Mouse (Mus musculus) embryonic facial prominence, embryonic 13.5 days (tissue): ENCODE measurements at regions not wholly inside any gene's neighbourhood (a gene's known extent, or its start where the extent isn't known, plus 50 kb on each side); places are given as distances from the start of the nearest gene placed in this dataset.

Source experiments
- ATAC-seq: fragments of 200-750 bp; cut with Nextera tagmentation; 2 replicates; pipeline ENCODE4 v1.8.0; 2017; ENCODE audit warnings: low read depth; ENCODE audit not compliant: insufficient number of reproducible peaks, insufficient read depth, low FRiP score, low TSS enrichment
- H3K27ac ChIP-seq: fragments of 300-500 bp; sonication (generic); 2 replicates; pipeline ENCODE4 v1.5.1; 2015; ENCODE audit warnings: moderate library complexity, mild to moderate bottlenecking, inconsistent platforms
- H3K27me3 ChIP-seq: fragments of 300-500 bp; sonication (generic); 2 replicates; pipeline ENCODE4 v1.6.1; 2015; ENCODE audit warnings: mild to moderate bottlenecking, inconsistent platforms
- H3K36me3 ChIP-seq: fragments of 300-500 bp; sonication (generic); 2 replicates; pipeline ENCODE4 v1.6.1; 2015; ENCODE audit warnings: mild to moderate bottlenecking, inconsistent platforms
- H3K4me1 ChIP-seq: fragments of 300-500 bp; sonication (generic); 2 replicates; pipeline ENCODE4 v1.6.1; 2015; ENCODE audit warnings: inconsistent platforms
- H3K4me2 ChIP-seq: fragments of 300-500 bp; sonication (generic); 2 replicates; pipeline ENCODE4 v1.6.1; 2015; ENCODE audit warnings: moderate library complexity, mild to moderate bottlenecking, inconsistent platforms
- H3K4me3 ChIP-seq: fragments of 300-500 bp; sonication (generic); 2 replicates; pipeline ENCODE4 v1.5.1; 2015; ENCODE audit warnings: mild to moderate bottlenecking, inconsistent platforms
- H3K9ac ChIP-seq: fragments of 300-500 bp; sonication (generic); 2 replicates; pipeline ENCODE4 v1.6.1; 2015; ENCODE audit warnings: mild to moderate bottlenecking, inconsistent platforms
- H3K9me3 ChIP-seq: fragments of 300-500 bp; sonication (generic); 2 replicates; pipeline ENCODE4 v1.6.1; 2016; ENCODE audit warnings: inconsistent platforms
- WGBS: fragments of 180-500 bp; shearing (Covaris S2); methylation state at CpG from one replicate; pipeline ENCODE4 v1.1.7; 2015; ENCODE audit warnings: mixed read lengths; 5-methylcytosine and 5-hydroxymethylcytosine counted together

- Histone ChIP-seq H3K36me3 (no peaks in the 10 kb centered on the region), H3K27me3 (no peaks in the 10 kb centered on the region), H3K4me2 (no peak overlapping the region), H3K9ac (no peak overlapping the region), H3K4me3 (no peak overlapping the region), H3K27ac (no peak overlapping the region), H3K9me3 (no peaks in the 10 kb centered on the region), H3K4me1 (no peaks in the 10 kb centered on the region)
- WGBS = 96% methylated on average over 1 of the region's 1 CpGs
- ATAC-seq = no peak
These were observed 137.3 kb upstream of the Irx4 start for GRCm38 (mm10) chr13:73122945-73123344.

GRCm38 (mm10) chr13:73131270-73131669, 129.0 kb upstream of the Irx4 start:
- H3K9me3 ChIP-seq = no peaks in the 10 kb centered on the region
- ATAC-seq = no peak
- H3K4me2 ChIP-seq = no peak overlapping the region
- H3K27me3 ChIP-seq = no peaks in the 10 kb centered on the region
- H3K27ac ChIP-seq = no peak overlapping the region
- 38% methylated on average over 6 of the region's 6 CpGs for WGBS
- H3K36me3 ChIP-seq = no peaks in the 10 kb centered on the region
- H3K9ac ChIP-seq = no peak overlapping the region
- H3K4me1 ChIP-seq = 0 out of 2 replicates have a peak, but pooled peaks cover 3% of the 10 kb centered on the region
- no peak overlapping the region for H3K4me3 ChIP-seq

GRCm38 (mm10) chr13:73132746-73133145, 127.5 kb upstream of the Irx4 start:
- Histone ChIP-seq H3K36me3 (no peaks in the 10 kb centered on the region), H3K4me2 (no peak overlapping the region), H3K4me1 (0 out of 2 replicates have a peak, but pooled peaks cover 3% of the 10 kb centered on the region), H3K27me3 (no peaks in the 10 kb centered on the region), H3K9ac (no peak overlapping the region), H3K4me3 (no peak overlapping the region), H3K27ac (0 out of 2 replicates have a peak overlapping the region, but pooled peaks have one; percentile 3), H3K9me3 (peaks cover 4% of the 10 kb centered on the region)
- no peak for ATAC-seq
- WGBS = 52% methylated on average over 6 of the region's 6 CpGs

- no peak overlapping the region for H3K27ac ChIP-seq
These were observed 125.3 kb upstream of the Irx4 start for GRCm38 (mm10) chr13:73134929-73135328.

GRCm38 (mm10) chr13:73141302-73141701, 119.0 kb upstream of the Irx4 start:
- Histone ChIP-seq H3K27ac (no peak overlapping the region), H3K4me3 (no peak overlapping the region), H3K36me3 (no peaks in the 10 kb centered on the region), H3K4me2 (no peak overlapping the region), H3K9me3 (peaks cover 4% of the 10 kb centered on the region), H3K4me1 (no peaks in the 10 kb centered on the region), H3K9ac (no peak overlapping the region), H3K27me3 (no peaks in the 10 kb centered on the region)
- no peak for ATAC-seq
- WGBS = 96% methylated on average over 2 of the region's 2 CpGs

More at GRCm38 (mm10) chr13:73134929-73135328, 125.3 kb upstream of the Irx4 start:
- Histone ChIP-seq H3K36me3 (no peaks in the 10 kb centered on the region), H3K4me1 (0 out of 2 replicates have a peak, but pooled peaks cover 3% of the 10 kb centered on the region), H3K27me3 (no peaks in the 10 kb centered on the region), H3K9ac (no peak overlapping the region), H3K4me2 (no peak overlapping the region), H3K4me3 (no peak overlapping the region), H3K9me3 (peaks cover 4% of the 10 kb centered on the region)
- no peak for ATAC-seq

GRCm38 (mm10) chr13:73158016-73158415, 102.3 kb upstream of the Irx4 start:
- Histone ChIP-seq H3K27ac (no peak overlapping the region), H3K9me3 (no peaks in the 10 kb centered on the region), H3K4me1 (peaks cover 7% of the 10 kb centered on the region), H3K4me2 (no peak overlapping the region), H3K36me3 (no peaks in the 10 kb centered on the region), H3K9ac (no peak overlapping the region), H3K4me3 (no peak overlapping the region), H3K27me3 (peaks cover 5% of the 10 kb centered on the region; the same call in 1 of the 2 replicates)
- WGBS = 79% methylated on average over 7 of the region's 7 CpGs
- no peak for ATAC-seq

- Histone ChIP-seq H3K4me1 (peaks cover 7% of the 10 kb centered on the region), H3K9me3 (no peaks in the 10 kb centered on the region), H3K9ac (peak overlapping the region; percentile 62; the same call in 1 of the 2 replicates), H3K36me3 (no peaks in the 10 kb centered on the region), H3K27me3 (peaks cover 5% of the 10 kb centered on the region; the same call in 1 of the 2 replicates), H3K4me3 (no peak overlapping the region), H3K27ac (no peak overlapping the region), H3K4me2 (peak overlapping the region; percentile 77)
- no peak for ATAC-seq
- WGBS = 47% methylated on average over 7 of the region's 7 CpGs
These were observed 100.8 kb upstream of the Irx4 start for GRCm38 (mm10) chr13:73159454-73159853.

- 17% methylated on average over 9 of the region's 9 CpGs for WGBS
- Histone ChIP-seq H3K27me3 (peaks cover 5% of the 10 kb centered on the region; the same call in 1 of the 2 replicates), H3K27ac (no peak overlapping the region; the same call in 1 of the 2 replicates), H3K9me3 (no peaks in the 10 kb centered on the region), H3K4me3 (peak overlapping the region; percentile 42), H3K4me2 (peak overlapping the region; percentile 77), H3K4me1 (peaks cover 7% of the 10 kb centered on the region), H3K9ac (peak overlapping the region; percentile 62), H3K36me3 (no peaks in the 10 kb centered on the region)
- ATAC-seq = peak; percentile 26; the same call in 1 of the 2 replicates
These were observed 100.4 kb upstream of the Irx4 start for GRCm38 (mm10) chr13:73159865-73160264.

GRCm38 (mm10) chr13:73160289-73160688, 100.0 kb upstream of the Irx4 start:
- Histone ChIP-seq H3K9me3 (no peaks in the 10 kb centered on the region), H3K9ac (peak overlapping the region; percentile 62), H3K36me3 (no peaks in the 10 kb centered on the region), H3K27me3 (peaks cover 5% of the 10 kb centered on the region; the same call in 1 of the 2 replicates), H3K4me2 (peak overlapping the region; percentile 77), H3K4me3 (peak overlapping the region; percentile 42), H3K4me1 (peaks cover 7% of the 10 kb centered on the region), H3K27ac (no peak overlapping the region; the same call in 1 of the 2 replicates)
- WGBS = under 1% methylated on average over 22 of the region's 22 CpGs
- ATAC-seq = peak; percentile 80

GRCm38 (mm10) chr13:73170301-73170700, 90.0 kb upstream of the Irx4 start:
- Histone ChIP-seq H3K36me3 (no peaks in the 10 kb centered on the region), H3K9me3 (no peaks in the 10 kb centered on the region), H3K4me2 (no peak overlapping the region), H3K27ac (no peak overlapping the region), H3K4me3 (no peak overlapping the region), H3K4me1 (no peaks in the 10 kb centered on the region), H3K27me3 (no peaks in the 10 kb centered on the region), H3K9ac (no peak overlapping the region)
- 68% methylated on average over 3 of the region's 3 CpGs for WGBS
- ATAC-seq = no peak

- 86% methylated on average over 3 of the region's 3 CpGs for WGBS
- no peak for ATAC-seq
- Histone ChIP-seq H3K27ac (no peak overlapping the region), H3K4me3 (no peak overlapping the region), H3K4me2 (no peak overlapping the region), H3K4me1 (peaks cover 4% of the 10 kb centered on the region), H3K36me3 (no peaks in the 10 kb centered on the region), H3K9me3 (peaks cover 12% of the 10 kb centered on the region; the same call in 1 of the 2 replicates), H3K9ac (no peak overlapping the region), H3K27me3 (0 out of 2 replicates have a peak, but pooled peaks cover 2% of the 10 kb centered on the region)
These were observed 52.3 kb upstream of the Irx4 start for GRCm38 (mm10) chr13:73207931-73208448.
